Mouse (Mus musculus) spleen, postnatal 10 days (tissue): ENCODE measurements around the gene Agpat2.

ENCODE experiments used
- DNase-seq, 2 experiments: peaks; one replicate each; pipeline ENCODE4 v3.0.0; 2021 to 2022; ENCODE audit warnings: low spot score in 2 of 2

The Agpat2 gene

GRCm38 (mm10) chr2:26596898-26597297 lies 7.3 kb downstream of the Agpat2 start:
- DNase-seq: no peak

GRCm38 (mm10) chr2:26595725-26596435 lies 8.3 kb downstream of the Agpat2 start:
- DNase-seq: no peak

- DNase-seq: no peak
Observed at GRCm38 (mm10) chr2:26594934-26595724, 9.1 kb downstream of the Agpat2 start.

- no peak for DNase-seq
Observed at GRCm38 (mm10) chr2:26594461-26594933, 9.7 kb downstream of the Agpat2 start.

- DNase-seq: peak in 1 of 2 experiments; percentile 74
Observed at GRCm38 (mm10) chr2:26594022-26594346, 10.2 kb downstream of the Agpat2 start.

- DNase-seq: no peak
Observed at GRCm38 (mm10) chr2:26593211-26594021, 10.8 kb downstream of the Agpat2 start.

GRCm38 (mm10) chr2:26591416-26591815 lies 12.8 kb downstream of the Agpat2 start:
- no peak for DNase-seq

- no peak for DNase-seq
Observed at GRCm38 (mm10) chr2:26590962-26591361, 13.3 kb downstream of the Agpat2 start.

GRCm38 (mm10) chr2:26590282-26590681 lies 13.9 kb downstream of the Agpat2 start:
- no peak for DNase-seq

- DNase-seq: no peak
Observed at GRCm38 (mm10) chr2:26589284-26589683, 14.9 kb downstream of the Agpat2 start.

GRCm38 (mm10) chr2:26588573-26588972 lies 15.6 kb downstream of the Agpat2 start:
- DNase-seq: no peak

GRCm38 (mm10) chr2:26587044-26587405 lies 17.2 kb downstream of the Agpat2 start:
- DNase-seq: peak in 1 of 2 experiments; percentile 40

- peak; percentile 54 to 66 for DNase-seq
Observed at GRCm38 (mm10) chr2:26586294-26587043, 17.7 kb downstream of the Agpat2 start, which contains the start of gene Gm20532. Gene Gm20532, plus strand, starts transcription at chr2:26586639.

- no peak for DNase-seq
Observed at GRCm38 (mm10) chr2:26585713-26586112, 18.5 kb downstream of the Agpat2 start.

- DNase-seq: no peak
Observed at GRCm38 (mm10) chr2:26583640-26584039, 20.6 kb downstream of the Agpat2 start.

- no peak for DNase-seq
Observed at GRCm38 (mm10) chr2:26582741-26583140, 21.5 kb downstream of the Agpat2 start.

GRCm38 (mm10) chr2:26582203-26582602 lies 22.0 kb downstream of the Agpat2 start:
- peak in 1 of 2 experiments; percentile 45 for DNase-seq

- DNase-seq: no peak
Observed at GRCm38 (mm10) chr2:26580751-26581150, 23.5 kb downstream of the Agpat2 start.

- no peak for DNase-seq
Observed at GRCm38 (mm10) chr2:26579714-26580113, 24.5 kb downstream of the Agpat2 start, which contains the start of gene Egfl7. Gene Egfl7, plus strand, starts transcription at chr2:26580014.

- no peak for DNase-seq
Observed at GRCm38 (mm10) chr2:26578369-26578768, 25.8 kb downstream of the Agpat2 start.

- no peak for DNase-seq
Observed at GRCm38 (mm10) chr2:26576462-26576861, 27.8 kb downstream of the Agpat2 start.
